Mouse (Mus musculus) thymus, adult 2 months (tissue): Measurements from ENCODE around the gene Sec13.

Source experiments
- CTCF ChIP-seq: fragments of 200-500 bp; IDR thresholded peaks from 2 replicates; pipeline ENCODE4 v1.5.1; 2012; ENCODE audit warnings: mild to moderate bottlenecking, control low read depth, low read length, moderate library complexity, borderline replicate concordance; ENCODE audit not compliant: control insufficient read depth, poor library complexity, insufficient read depth; ENCODE audit errors: extremely low read depth
- POLR2A ChIP-seq: fragments of 200-500 bp; IDR thresholded peaks from 2 replicates; pipeline ENCODE4 v1.6.1; 2012; ENCODE audit warnings: mild to moderate bottlenecking, low read length, control low read depth, moderate library complexity; ENCODE audit not compliant: control insufficient read depth, poor library complexity, insufficient read depth; ENCODE audit errors: extremely low read depth

DNA sequence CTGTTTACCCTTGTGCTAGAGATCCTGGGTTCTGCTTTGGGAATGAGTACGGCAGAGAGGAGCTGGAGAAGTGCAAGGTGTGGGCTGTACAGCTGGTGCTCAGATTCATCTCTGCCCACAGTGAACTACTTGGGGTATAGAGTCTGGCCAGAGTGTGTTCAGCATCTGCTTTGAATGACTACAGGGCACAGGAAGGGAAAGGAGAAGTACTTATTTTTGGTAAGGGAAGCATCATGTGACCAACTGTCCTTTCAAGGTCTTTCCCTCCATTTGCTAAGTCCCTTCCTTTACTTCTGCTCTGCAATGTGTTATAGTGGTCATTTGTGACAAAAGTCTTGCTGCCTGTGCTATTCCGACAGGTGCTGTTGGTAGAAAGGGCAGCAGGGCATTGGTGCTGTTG lies 26.3 kb downstream of the Sec13 start:
- TF ChIP-seq POLR2A (no peak), CTCF (no peak)
